ENCODE assay signal across 8 mouse cellular contexts in the genomic region with DNA sequence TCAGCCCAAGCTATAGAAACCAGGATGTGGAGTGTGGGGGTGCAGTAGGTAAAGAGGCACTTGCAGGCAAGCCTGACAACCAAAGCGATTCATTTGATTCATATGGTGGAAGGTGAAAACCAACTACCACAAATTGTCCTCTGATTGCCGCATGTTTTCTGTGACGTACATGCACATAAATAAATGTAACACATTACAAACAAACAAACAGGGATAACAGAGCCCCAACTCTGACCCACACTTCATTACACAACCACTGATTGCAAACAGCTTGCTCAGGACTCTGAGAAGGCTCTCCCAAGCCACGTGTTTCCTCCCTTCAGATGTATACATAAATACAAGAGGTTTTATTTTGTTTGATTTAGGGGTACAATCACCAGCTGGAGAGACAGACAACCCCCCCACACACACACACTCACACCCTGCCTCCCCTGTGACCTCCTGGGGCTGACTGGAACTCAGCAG. TPM values are rescaled to one million over a fixed set of nuclear protein-coding genes. Genes with fewer than 3 reads are reported as not detected.
DNase-seq lines count a peak whose midpoint lies in the region; ATAC-seq and TF ChIP-seq lines count a peak whose summit lies in the region.

No protein-coding gene starts in this region.

- H3K9me3 ChIP-seq in lung, embryonic 16.5 days (ENCODE audit: control insufficient read depth, low read length), result no peaks in the 10 kb centered on the region
- H3K9me3 ChIP-seq in intestine, embryonic 14.5 days (ENCODE audit: control insufficient read depth, low read length), result no peaks in the 10 kb centered on the region

- peak overlapping the region; percentile 80 for H3K4me3 ChIP-seq in lung, embryonic 16.5 days (ENCODE audit: low read length)
- H3K4me3 ChIP-seq in cortical plate, adult 2 months (ENCODE audit: insufficient read depth, low read length), result peak overlapping the region; percentile 53
- H3K4me3 ChIP-seq in intestine, embryonic 14.5 days (ENCODE audit: low read depth, low read length), result peak overlapping the region; percentile 89
- peak overlapping the region; percentile 41 for H3K4me3 ChIP-seq in myocyte

- intact Hi-C loops in gastrocnemius, postnatal 36 days (cut with DNase I), result loop anchor here (5.0 kb wide), 1 partner anchor 228 kb away; no protein-coding TSS in a partner anchor

- peak overlapping the region; percentile 62 for H3ac ChIP-seq in myocyte (ENCODE audit: control insufficient read depth, insufficient read length)

- no peak for DNase-seq in lung, postnatal 14 days
- no peak for DNase-seq in intestine, embryonic 14.5 days (ENCODE audit: low spot score)
- no peak for DNase-seq in spleen, postnatal 4 days (ENCODE audit: low spot score in 2 of 2)
- no peak for DNase-seq in gastrocnemius, postnatal 36 days
- DNase-seq in left cerebral cortex, adult 11 months (ENCODE audit: low spot score), result no peak

- H3K27me3 ChIP-seq in lung, embryonic 16.5 days (ENCODE audit: control insufficient read depth, insufficient read depth, low read depth, low read length), result no peaks in the 10 kb centered on the region
- no peaks in the 10 kb centered on the region for H3K27me3 ChIP-seq in intestine, embryonic 14.5 days (replicated peaks; ENCODE audit: control insufficient read depth, insufficient read depth, low read length)
- no peaks in the 10 kb centered on the region for H3K27me3 ChIP-seq in myocyte (ENCODE audit: control insufficient read depth, insufficient read depth, insufficient read length)

- H3K36me3 ChIP-seq in lung, embryonic 16.5 days (ENCODE audit: control insufficient read depth, insufficient read depth, low read length), result peaks cover 22% of the 10 kb centered on the region
- H3K36me3 ChIP-seq in intestine, embryonic 14.5 days (ENCODE audit: control insufficient read depth, insufficient read depth, low read length), result peaks cover 30% of the 10 kb centered on the region
- no peaks in the 10 kb centered on the region for H3K36me3 ChIP-seq in myocyte (ENCODE audit: control insufficient read depth, insufficient read depth)

- no peak for TF ChIP-seq CTCF in cortical plate, adult 2 months (IDR thresholded peaks at IDR 0.05; ENCODE audit: extremely low read depth, insufficient read depth, low read length)

- WGBS in lung, embryonic 16.5 days, result 30% methylated on average over 4 of the region's 4 CpGs
- WGBS in intestine, embryonic 14.5 days, result 27% methylated on average over 4 of the region's 4 CpGs

- H3K27ac ChIP-seq in lung, embryonic 16.5 days (ENCODE audit: low read length), result peak overlapping the region; percentile 91
- peak overlapping the region; percentile 77 for H3K27ac ChIP-seq in cortical plate, adult 2 months (ENCODE audit: insufficient read depth, low read length)
- H3K27ac ChIP-seq in intestine, embryonic 14.5 days (ENCODE audit: low read depth), result peak overlapping the region; percentile 80

- peaks cover 21% of the 10 kb centered on the region for H3K4me1 ChIP-seq in lung, embryonic 16.5 days (replicated peaks; ENCODE audit: control insufficient read depth, insufficient read depth, low read length)
- H3K4me1 ChIP-seq in cortical plate, adult 2 months (ENCODE audit: control insufficient read depth, insufficient read depth, low read length), result peaks cover 5% of the 10 kb centered on the region; the same call in 1 of the 2 replicates
- H3K4me1 ChIP-seq in intestine, embryonic 14.5 days (replicated peaks; ENCODE audit: control insufficient read depth, insufficient read depth, low read length), result peaks cover 12% of the 10 kb centered on the region

- H3K79me2 ChIP-seq in myocyte (ENCODE audit: control insufficient read depth, insufficient read depth), result no peaks in the 10 kb centered on the region

- peak overlapping the region; percentile 86 for H3K9ac ChIP-seq in lung, embryonic 16.5 days (ENCODE audit: low read length)
- H3K9ac ChIP-seq in intestine, embryonic 14.5 days (ENCODE audit: low read length), result peak overlapping the region; percentile 80

- peak; percentile 48; the same call in 1 of the 2 replicates for ATAC-seq in lung, embryonic 16.5 days (ENCODE audit: low read depth)
- ATAC-seq in intestine, embryonic 14.5 days (replicated peaks; ENCODE audit: low FRiP score, low TSS enrichment, low read depth), result no peak

- TF ChIP-seq POLR2A in cortical plate, adult 2 months (IDR thresholded peaks at IDR 0.05; ENCODE audit: extremely low read depth, insufficient read depth, low read length), result no peak
- TF ChIP-seq POLR2A in myocyte (IDR thresholded peaks at IDR 0.05; ENCODE audit: insufficient read length, low read depth), result no peak

- H3K4me2 ChIP-seq in lung, embryonic 16.5 days (ENCODE audit: low read depth, low read length), result peak overlapping the region; percentile 78
- peak overlapping the region; percentile 71 for H3K4me2 ChIP-seq in intestine, embryonic 14.5 days (ENCODE audit: low read length)
- H3K4me2 ChIP-seq in myocyte (ENCODE audit: low read depth), result peak overlapping the region; percentile 84

TF ChIP-seq in myocyte, 11 proteins besides CTCF, POLR2A, EP300 and RAD21:
- no peak for TF ChIP-seq TCF12 (IDR thresholded peaks at IDR 0.05; ENCODE audit: insufficient read depth, poor library complexity, severe bottlenecking)
- no peak for TF ChIP-seq SRF (IDR thresholded peaks at IDR 0.05; ENCODE audit: control insufficient read depth, insufficient read length, low read depth)
- TF ChIP-seq TCF3 (IDR thresholded peaks at IDR 0.05; ENCODE audit: insufficient read length, low read depth), result no peak
- no peak for TF ChIP-seq REST (IDR thresholded peaks at IDR 0.05; ENCODE audit: insufficient read depth, insufficient read length)
- no peak for TF ChIP-seq POLR2AphosphoS2 (IDR thresholded peaks at IDR 0.05; ENCODE audit: insufficient read length, low read depth)
- no peak for TF ChIP-seq CEBPB (IDR thresholded peaks at IDR 0.05; ENCODE audit: insufficient read depth, poor library complexity, severe bottlenecking)
- no peak for TF ChIP-seq MYOD1 (IDR thresholded peaks at IDR 0.05; ENCODE audit: control insufficient read depth in 1 of 3, insufficient read length in 2 of 3, low read depth in 2 of 3)
- no peak for TF ChIP-seq MAX (IDR thresholded peaks at IDR 0.05; ENCODE audit: low read depth)
- TF ChIP-seq MYOG (IDR thresholded peaks at IDR 0.05; ENCODE audit: control insufficient read depth in 1 of 3, insufficient read depth in 1 of 3, insufficient read length in 2 of 3, low read depth in 2 of 3), result no peak
- no peak for TF ChIP-seq E2F4 (IDR thresholded peaks at IDR 0.05; ENCODE audit: insufficient read depth)
- TF ChIP-seq USF1 (IDR thresholded peaks at IDR 0.05; ENCODE audit: low read depth), result no peak

RNA-seq across cellular contexts. Expression of a gene that starts 1.2 kb away (rescaled TPM):
- 20.4 and 21.1 TPM in 2 replicates for polyA plus RNA-seq in lung, embryonic 16.5 days (2015; fragmentation: Nextera tagmentation; extraction: Ambion mirVana)
- 112 and 115 TPM in 2 replicates for polyA plus RNA-seq in cortical plate, adult 2 months (2012; rRNA removed)
- polyA plus RNA-seq in intestine, embryonic 14.5 days (2014; fragmentation: Nextera tagmentation; extraction: Ambion mirVana), result 17.4 and 18.8 TPM in 2 replicates
- polyA plus RNA-seq in myocyte (2012; fragmentation: generic; extraction: Trizol), result 35.7 TPM
- 100 to 1,000 TPM; 139 to 157 TPM for total RNA-seq in gastrocnemius, postnatal 36 days (2021)

RNA-seq across cellular contexts. Expression of a gene that starts 17.7 kb away (rescaled TPM):
- 18.5 and 19.3 TPM in 2 replicates for polyA plus RNA-seq in lung, embryonic 16.5 days (2015; fragmentation: Nextera tagmentation; extraction: Ambion mirVana)
- polyA plus RNA-seq in cortical plate, adult 2 months (2012; rRNA removed), result 5.9 and 7.6 TPM in 2 replicates
- polyA plus RNA-seq in intestine, embryonic 14.5 days (2014; fragmentation: Nextera tagmentation; extraction: Ambion mirVana), result 8.0 and 10.1 TPM in 2 replicates
- polyA plus RNA-seq in myocyte (2012; fragmentation: generic; extraction: Trizol), result 0.54 TPM
- total RNA-seq in gastrocnemius, postnatal 36 days (2021), result 1 to 10 TPM; 3.5 to 5.2 TPM

RNA-seq across cellular contexts. Expression of a gene that starts 27.1 kb away (rescaled TPM):
- 20.9 and 21.9 TPM in 2 replicates for polyA plus RNA-seq in lung, embryonic 16.5 days (2015; fragmentation: Nextera tagmentation; extraction: Ambion mirVana)
- polyA plus RNA-seq in cortical plate, adult 2 months (2012; rRNA removed), result 54.6 and 61.3 TPM in 2 replicates
- polyA plus RNA-seq in intestine, embryonic 14.5 days (2014; fragmentation: Nextera tagmentation; extraction: Ambion mirVana), result 19.8 and 19.9 TPM in 2 replicates
- polyA plus RNA-seq in myocyte (2012; fragmentation: generic; extraction: Trizol), result 83.3 TPM
- 10 to 100 TPM; 17.6 to 21.1 TPM for total RNA-seq in gastrocnemius, postnatal 36 days (2021)

RNA-seq across cellular contexts. Expression of a gene that starts 29.2 kb away (rescaled TPM):
- 40.8 and 42.3 TPM in 2 replicates for polyA plus RNA-seq in lung, embryonic 16.5 days (2015; fragmentation: Nextera tagmentation; extraction: Ambion mirVana)
- 55.4 and 56.8 TPM in 2 replicates for polyA plus RNA-seq in cortical plate, adult 2 months (2012; rRNA removed)
- polyA plus RNA-seq in intestine, embryonic 14.5 days (2014; fragmentation: Nextera tagmentation; extraction: Ambion mirVana), result 29.9 and 34.2 TPM in 2 replicates
- polyA plus RNA-seq in myocyte (2012; fragmentation: generic; extraction: Trizol), result 38.4 TPM
- 10 to 100 TPM in 1 of 2 experiments, 1 to 10 TPM in 1; 9.7 to 12.1 TPM for total RNA-seq in gastrocnemius, postnatal 36 days (2021)

RNA-seq across cellular contexts. Expression of a gene that starts 35.2 kb away (rescaled TPM):
- polyA plus RNA-seq in lung, embryonic 16.5 days (2015; fragmentation: Nextera tagmentation; extraction: Ambion mirVana), result 12.6 and 12.7 TPM in 2 replicates
- 19.9 and 22.1 TPM in 2 replicates for polyA plus RNA-seq in cortical plate, adult 2 months (2012; rRNA removed)
- polyA plus RNA-seq in intestine, embryonic 14.5 days (2014; fragmentation: Nextera tagmentation; extraction: Ambion mirVana), result 10.3 and 10.6 TPM in 2 replicates
- 64.1 TPM for polyA plus RNA-seq in myocyte (2012; fragmentation: generic; extraction: Trizol)
- total RNA-seq in gastrocnemius, postnatal 36 days (2021), result 10 to 100 TPM; 40.7 to 48.6 TPM
